Mouse (Mus musculus) ES-Bruce4 (cell line): ENCODE data around the gene Rin3.

Source experiments
- CTCF ChIP-seq: IDR thresholded peaks from one replicate; pipeline ENCODE4 v1.8.1; 2011; ENCODE audit warnings: low read depth, low read length
- EP300 ChIP-seq: IDR thresholded peaks from 2 replicates; pipeline ENCODE4 v1.6.1; 2011; ENCODE audit warnings: low read depth, low read length; ENCODE audit not compliant: insufficient read depth
- POLR2A ChIP-seq: IDR thresholded peaks from one replicate; pipeline ENCODE4 v1.8.1; 2011; ENCODE audit warnings: low read length; ENCODE audit not compliant: insufficient read depth

- TF ChIP-seq POLR2A (no peak), CTCF (no peak), EP300 (no peak)
These were observed 2.5 kb downstream of the Rin3 start for GRCm38 (mm10) chr12:102285318-102285717.
